Mouse (Mus musculus) forebrain, postnatal 0 days (tissue): ENCODE measurements around the gene Dtnbp1. TPM values are rescaled to one million over a fixed set of nuclear protein-coding genes. Genes with fewer than 3 reads are reported as not detected.
A peak's percentile ranks its signal among the peaks of the same experiment; 100 is the strongest.

Experiments used
- ATAC-seq: fragments of 200-750 bp; cut with Nextera tagmentation; 2 replicates; pipeline ENCODE4 v1.8.0; 2017; ENCODE audit warnings: mild to moderate bottlenecking, moderate library complexity
- DNase-seq: peaks from one replicate; pipeline ENCODE4 v3.0.0-alpha.2; 2015
- H3K27ac ChIP-seq: fragments of 300-500 bp; sonication (generic); 2 replicates; pipeline ENCODE4 v1.5.1; 2014; ENCODE audit warnings: low read depth, mild to moderate bottlenecking, antibody characterized with exemption, low read length, moderate library complexity, mixed read lengths
- H3K27me3 ChIP-seq: fragments of 300-500 bp; sonication (generic); 2 replicates; pipeline ENCODE4 v1.6.1; 2014; ENCODE audit warnings: mild to moderate bottlenecking, low read length, mixed read lengths; ENCODE audit not compliant: insufficient read depth
- H3K36me3 ChIP-seq: fragments of 300-500 bp; sonication (generic); 2 replicates; pipeline ENCODE4 v1.6.1; 2014; ENCODE audit warnings: mild to moderate bottlenecking, moderate library complexity; ENCODE audit not compliant: insufficient read depth
- H3K4me1 ChIP-seq: fragments of 300-500 bp; sonication (generic); 2 replicates; pipeline ENCODE4 v1.6.1; 2014; ENCODE audit warnings: antibody characterized with exemption; ENCODE audit not compliant: insufficient read depth
- H3K4me2 ChIP-seq: fragments of 300-500 bp; sonication (generic); 2 replicates; pipeline ENCODE4 v1.6.1; 2014; ENCODE audit warnings: low read depth, mild to moderate bottlenecking, moderate library complexity
- H3K4me3 ChIP-seq: fragments of 300-500 bp; sonication (generic); 2 replicates; pipeline ENCODE4 v1.5.1; 2014; ENCODE audit warnings: low read depth, low read length, mixed read lengths
- H3K9ac ChIP-seq: fragments of 300-500 bp; sonication (generic); 2 replicates; pipeline ENCODE4 v1.6.1; 2014; ENCODE audit warnings: mild to moderate bottlenecking
- H3K9me3 ChIP-seq: fragments of 300-500 bp; sonication (generic); 2 replicates; pipeline ENCODE4 v1.6.1; 2016; ENCODE audit warnings: low read length
- CTCF ChIP-seq: sonication (generic); IDR thresholded peaks from 2 replicates; pipeline ENCODE4 v1.5.1; 2016; ENCODE audit warnings: antibody characterized with exemption, control low read depth, low read depth
- WGBS: fragments of 180-500 bp; shearing (Covaris S2); extraction: QIAGEN DNeasy Blood & Tissue Kit; methylation state at CpG from one replicate; pipeline ENCODE4 v1.1.7; 2014; 5-methylcytosine and 5-hydroxymethylcytosine counted together
- polyA plus RNA-seq: library from polyadenylated mRNA; unstranded; fragments of >200 nt; fragmentation: Nextera tagmentation; extraction: Ambion mirVana; gene quantifications from 2 replicates; pipeline ENCODE4 v1.2.1, GENCODE M21; 2015
- total RNA-seq: library from RNA; depleted of rRNA; stranded (reverse); fragments of >200 nt; gene quantifications from 2 replicates; pipeline ENCODE4 v1.2.3, GENCODE M21; 2014

The Dtnbp1 gene
- total and polyA plus RNA-seq, 2 experiments from 2014 or later, result 80.9 to 121 TPM

- H3K4me2 ChIP-seq, result no peak overlapping the region
- H3K36me3 ChIP-seq, result peaks cover 10% of the 10 kb centered on the region; the same call in 1 of the 2 replicates
- H3K4me1 ChIP-seq, result no peaks in the 10 kb centered on the region
- H3K4me3 ChIP-seq, result no peak overlapping the region
- no peaks in the 10 kb centered on the region for H3K9me3 ChIP-seq
- no peak overlapping the region for H3K27ac ChIP-seq
- 97% methylated on average over 7 of the region's 7 CpGs for WGBS
- no peak for ATAC-seq
- no peak for DNase-seq
- H3K27me3 ChIP-seq, result no peaks in the 10 kb centered on the region
- TF ChIP-seq CTCF, result no peak
- no peak overlapping the region for H3K9ac ChIP-seq
Observed at GRCm38 (mm10) chr13:44990073-44990682, 11.8 kb downstream of the Dtnbp1 start.

GRCm38 (mm10) chr13:44986352-44986751 lies 15.6 kb downstream of the Dtnbp1 start:
- 79% methylated on average over 2 of the region's 2 CpGs for WGBS
- TF ChIP-seq CTCF, result no peak
- Histone ChIP-seq H3K9ac (no peak overlapping the region), H3K36me3 (0 out of 2 replicates have a peak, but pooled peaks cover 13% of the 10 kb centered on the region), H3K27ac (no peak overlapping the region), H3K4me2 (no peak overlapping the region), H3K27me3 (no peaks in the 10 kb centered on the region), H3K4me3 (no peak overlapping the region), H3K9me3 (no peaks in the 10 kb centered on the region), H3K4me1 (no peaks in the 10 kb centered on the region)
- ATAC-seq (no peak), DNase-seq (no peak)

- Histone ChIP-seq H3K36me3 (0 out of 2 replicates have a peak, but pooled peaks cover 13% of the 10 kb centered on the region), H3K27me3 (no peaks in the 10 kb centered on the region), H3K9ac (no peak overlapping the region), H3K9me3 (no peaks in the 10 kb centered on the region), H3K27ac (no peak overlapping the region), H3K4me3 (no peak overlapping the region), H3K4me1 (no peaks in the 10 kb centered on the region), H3K4me2 (no peak overlapping the region)
- WGBS, result 93% methylated on average over 2 of the region's 2 CpGs
- no peak for TF ChIP-seq CTCF
- ATAC-seq (no peak), DNase-seq (no peak)
Observed at GRCm38 (mm10) chr13:44985321-44985720, 16.6 kb downstream of the Dtnbp1 start.

GRCm38 (mm10) chr13:44983635-44984401 lies 18.1 kb downstream of the Dtnbp1 start:
- Histone ChIP-seq H3K4me3 (no peak overlapping the region), H3K36me3 (0 out of 2 replicates have a peak, but pooled peaks cover 13% of the 10 kb centered on the region), H3K27me3 (no peaks in the 10 kb centered on the region), H3K9ac (no peak overlapping the region), H3K27ac (no peak overlapping the region), H3K4me1 (no peaks in the 10 kb centered on the region), H3K4me2 (no peak overlapping the region), H3K9me3 (no peaks in the 10 kb centered on the region)
- ATAC-seq (no peak), DNase-seq (no peak)
- 82% methylated on average over 5 of the region's 5 CpGs for WGBS
- TF ChIP-seq CTCF, result no peak

- DNase-seq, result no peak
Observed at GRCm38 (mm10) chr13:44982799-44983198, 19.1 kb downstream of the Dtnbp1 start.

GRCm38 (mm10) chr13:44979433-44979832 lies 22.5 kb downstream of the Dtnbp1 start:
- no peaks in the 10 kb centered on the region for H3K36me3 ChIP-seq
- no peak for TF ChIP-seq CTCF
- no peak overlapping the region for H3K27ac ChIP-seq
- no peak overlapping the region for H3K4me3 ChIP-seq
- DNase-seq (no peak), ATAC-seq (no peak)
- no peaks in the 10 kb centered on the region for H3K27me3 ChIP-seq
- no peak overlapping the region for H3K4me2 ChIP-seq
- H3K4me1 ChIP-seq, result no peaks in the 10 kb centered on the region
- no peak overlapping the region for H3K9ac ChIP-seq
- H3K9me3 ChIP-seq, result no peaks in the 10 kb centered on the region
- 89% methylated on average over 7 of the region's 7 CpGs for whole genome bisulfite sequencing

More at GRCm38 (mm10) chr13:44982799-44983198, 19.1 kb downstream of the Dtnbp1 start:
- H3K4me3 ChIP-seq, result no peak overlapping the region
- H3K9me3 ChIP-seq, result no peaks in the 10 kb centered on the region
- no peak for ATAC-seq
- H3K4me1 ChIP-seq, result no peaks in the 10 kb centered on the region
- H3K4me2 ChIP-seq, result no peak overlapping the region
- no peaks in the 10 kb centered on the region for H3K27me3 ChIP-seq
- TF ChIP-seq CTCF, result no peak
- H3K9ac ChIP-seq, result no peak overlapping the region
- WGBS, result 85% methylated on average over 7 of the region's 7 CpGs
- no peak overlapping the region for H3K27ac ChIP-seq
- 0 out of 2 replicates have a peak, but pooled peaks cover 9% of the 10 kb centered on the region for H3K36me3 ChIP-seq

GRCm38 (mm10) chr13:44977483-44978141 lies 24.3 kb downstream of the Dtnbp1 start:
- peak; percentile 56 for DNase-seq
- Histone ChIP-seq H3K27ac (peak overlapping the region; percentile 36), H3K4me3 (no peak overlapping the region), H3K9ac (no peak overlapping the region), H3K9me3 (no peaks in the 10 kb centered on the region), H3K36me3 (no peaks in the 10 kb centered on the region), H3K4me2 (no peak overlapping the region), H3K27me3 (no peaks in the 10 kb centered on the region), H3K4me1 (no peaks in the 10 kb centered on the region)
- ATAC-seq, result peak; percentile 69; the same call in 1 of the 2 replicates
- 34% methylated on average over 2 of the region's 2 CpGs for WGBS
- TF ChIP-seq CTCF, result peak; percentile 80
